Mouse (Mus musculus): Measurements from ENCODE around the gene Samd8. TPM values are rescaled to one million over a fixed set of nuclear protein-coding genes. Genes with fewer than 3 reads are reported as not detected.

The Samd8 gene
- 22.4 TPM in 2 replicates for polyA plus RNA-seq (2015; fragmentation: Nextera tagmentation; extraction: Ambion mirVana)

DNA sequence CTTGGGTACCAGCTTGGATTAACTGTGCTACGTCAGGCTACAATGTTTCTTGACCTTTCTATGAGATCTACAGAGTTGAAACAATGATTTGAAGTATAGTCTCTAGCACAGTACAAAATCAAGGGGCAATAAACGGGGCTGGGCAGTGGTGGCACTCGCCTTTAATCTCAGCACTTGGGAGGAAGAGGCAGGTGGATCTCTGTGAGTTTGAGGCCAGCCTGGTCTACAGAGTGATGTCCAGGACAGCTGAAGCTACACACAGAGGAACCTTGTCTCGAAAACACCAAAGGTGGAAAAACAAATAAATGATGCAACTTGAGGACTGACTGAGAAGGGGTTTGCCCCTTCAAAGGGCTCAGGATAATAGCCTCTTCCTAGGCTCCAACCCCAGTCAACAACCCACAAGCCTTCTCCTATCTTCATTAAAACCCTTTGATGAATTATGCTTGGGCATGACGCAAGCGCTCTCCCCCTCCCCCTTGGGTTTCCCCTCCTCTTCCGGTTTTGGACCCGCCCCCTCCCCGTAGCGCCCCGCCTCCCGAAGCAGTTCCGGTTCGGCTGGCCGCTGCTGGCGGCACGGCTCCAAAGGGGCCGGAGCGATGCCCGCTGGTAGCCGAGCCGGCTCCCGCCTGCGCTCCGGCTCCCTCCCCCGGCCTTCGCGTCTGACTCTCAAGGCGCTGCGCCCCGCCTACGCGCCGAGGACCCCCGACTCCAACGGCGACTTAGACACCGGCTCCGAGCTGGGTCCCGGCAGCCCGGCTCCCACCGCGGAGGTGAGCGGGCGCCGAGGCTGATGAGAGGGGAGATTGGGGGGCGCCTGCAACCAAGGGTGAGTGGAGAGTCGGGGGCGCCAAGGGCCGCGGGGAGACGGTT lies at the start of gene Samd8:
TSS of gene Samd8 (plus strand) at position 524 of the 873 bp plus-strand sequence.
- peak within 1 kb of the TSS; percentile 89 for H3K27ac ChIP-seq (ENCODE audit: low read length)
- no peaks in the 10 kb centered on the region for H3K27me3 ChIP-seq (ENCODE audit: control insufficient read depth, insufficient read depth, low read depth, low read length)
- peaks cover 19% of the 10 kb centered on the region for H3K4me1 ChIP-seq (ENCODE audit: control insufficient read depth, insufficient read depth, low read length)
- H3K4me3 ChIP-seq (ENCODE audit: low read depth, low read length): peak within 1 kb of the TSS; percentile 84
- H3K9ac ChIP-seq (ENCODE audit: low read depth, low read length): peak within 1 kb of the TSS; percentile 87
- H3K36me3 ChIP-seq (ENCODE audit: control insufficient read depth, insufficient read depth, low read length): no peaks in the 10 kb centered on the region
- H3K9me3 ChIP-seq (replicated peaks; ENCODE audit: control insufficient read depth, low read length, poor library complexity, severe bottlenecking): no peaks in the 10 kb centered on the region
- ATAC-seq: peak; percentile 89
- WGBS: 5% methylated on average over 51 of the region's 52 CpGs
- peak within 1 kb of the TSS; percentile 70 for H3K4me2 ChIP-seq (ENCODE audit: low read length)

DNA sequence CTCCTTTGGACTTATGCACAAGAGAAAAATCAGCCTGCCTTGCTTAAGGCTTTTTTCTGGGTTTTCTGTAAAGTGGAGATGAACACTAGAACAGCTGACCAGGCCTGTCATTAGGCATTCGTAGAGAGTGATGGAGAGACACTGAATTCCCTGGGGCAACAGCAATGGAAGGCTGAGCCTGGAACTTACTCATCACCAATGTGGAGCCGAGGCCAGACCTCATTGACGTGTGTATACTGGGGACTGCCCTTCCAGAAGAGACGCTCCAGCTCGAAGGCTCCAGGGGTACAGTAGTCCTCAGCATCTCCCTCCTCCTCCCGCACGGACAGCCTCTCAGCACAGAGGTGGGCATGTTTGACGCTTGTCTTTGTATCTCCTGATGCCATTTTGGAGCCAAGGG lies 47.6 kb upstream of the Samd8 start:
- H3K4me2 ChIP-seq (ENCODE audit: low read length): no peak overlapping the region
- H3K27ac ChIP-seq (ENCODE audit: low read length): no peak overlapping the region
- 0 out of 2 replicates have a peak, but pooled peaks cover 4% of the 10 kb centered on the region for H3K4me1 ChIP-seq (ENCODE audit: control insufficient read depth, insufficient read depth, low read length)
- H3K9ac ChIP-seq (ENCODE audit: low read depth, low read length): no peak overlapping the region
- WGBS: 92% methylated on average over 8 of the region's 8 CpGs
- ATAC-seq: no peak
- H3K4me3 ChIP-seq (ENCODE audit: low read depth, low read length): no peak overlapping the region
- H3K9me3 ChIP-seq (replicated peaks; ENCODE audit: control insufficient read depth, low read length, poor library complexity, severe bottlenecking): no peaks in the 10 kb centered on the region
- no peaks in the 10 kb centered on the region for H3K36me3 ChIP-seq (ENCODE audit: control insufficient read depth, insufficient read depth, low read length)
- H3K27me3 ChIP-seq (ENCODE audit: control insufficient read depth, insufficient read depth, low read depth, low read length): no peaks in the 10 kb centered on the region

DNA sequence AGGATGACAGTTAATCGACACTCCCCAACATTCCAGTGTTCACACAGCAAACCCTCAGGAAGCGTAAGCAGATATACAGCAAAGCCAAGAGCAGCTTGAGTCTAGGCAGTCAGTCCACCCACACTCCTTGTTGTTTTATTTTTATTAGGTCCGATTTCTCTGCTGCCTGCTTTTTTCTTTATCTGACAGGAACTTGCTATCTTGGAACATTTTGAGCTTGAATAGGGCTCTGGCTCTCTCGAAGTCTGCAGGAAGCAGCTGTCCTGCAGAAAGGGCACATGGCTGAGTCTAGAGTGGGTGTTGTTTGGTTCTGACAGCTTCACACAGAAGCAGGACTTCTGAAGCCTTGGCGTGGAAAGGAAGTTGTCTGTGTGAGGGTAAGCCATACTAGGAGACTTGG lies 47.1 kb upstream of the Samd8 start:
- Histone ChIP-seq H3K27me3 (ENCODE audit: control insufficient read depth, insufficient read depth, low read depth, low read length) (no peaks in the 10 kb centered on the region), H3K4me2 (ENCODE audit: low read length) (no peak overlapping the region), H3K9me3 (replicated peaks; ENCODE audit: control insufficient read depth, low read length, poor library complexity, severe bottlenecking) (no peaks in the 10 kb centered on the region), H3K4me1 (ENCODE audit: control insufficient read depth, insufficient read depth, low read length) (0 out of 2 replicates have a peak, but pooled peaks cover 4% of the 10 kb centered on the region), H3K9ac (ENCODE audit: low read depth, low read length) (no peak overlapping the region), H3K36me3 (ENCODE audit: control insufficient read depth, insufficient read depth, low read length) (no peaks in the 10 kb centered on the region), H3K27ac (ENCODE audit: low read length) (no peak overlapping the region), H3K4me3 (ENCODE audit: low read depth, low read length) (no peak overlapping the region)
- 87% methylated on average over 5 of the region's 5 CpGs for WGBS
- no peak for ATAC-seq

DNA sequence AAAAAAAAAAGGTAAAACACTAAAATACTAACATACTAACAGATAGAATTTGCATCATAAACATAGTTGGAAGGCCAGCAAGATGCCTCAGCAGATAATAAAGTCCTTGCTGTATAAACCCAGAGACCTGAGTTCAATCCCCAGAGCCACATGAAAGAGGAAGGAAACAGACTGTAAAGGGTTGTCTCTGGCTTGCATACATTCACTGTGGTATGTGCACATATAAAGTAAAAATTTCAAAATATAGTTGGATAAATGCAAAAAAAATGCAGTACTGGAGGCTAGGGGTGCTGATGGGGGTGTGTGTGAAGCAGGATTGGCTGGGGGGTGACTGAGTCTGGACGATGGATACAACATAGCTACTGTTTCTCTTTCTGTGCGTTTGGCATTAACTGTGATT lies 44.9 kb upstream of the Samd8 start:
- Histone ChIP-seq H3K4me3 (ENCODE audit: low read depth, low read length) (no peak overlapping the region), H3K36me3 (ENCODE audit: control insufficient read depth, insufficient read depth, low read length) (no peaks in the 10 kb centered on the region), H3K4me2 (ENCODE audit: low read length) (no peak overlapping the region), H3K9ac (ENCODE audit: low read depth, low read length) (no peak overlapping the region), H3K9me3 (replicated peaks; ENCODE audit: control insufficient read depth, low read length, poor library complexity, severe bottlenecking) (no peaks in the 10 kb centered on the region), H3K27me3 (ENCODE audit: control insufficient read depth, insufficient read depth, low read depth, low read length) (no peaks in the 10 kb centered on the region), H3K4me1 (ENCODE audit: control insufficient read depth, insufficient read depth, low read length) (0 out of 2 replicates have a peak, but pooled peaks cover 4% of the 10 kb centered on the region), H3K27ac (ENCODE audit: low read length) (no peak overlapping the region)
- whole genome bisulfite sequencing: 87% methylated on average over 2 of the region's 2 CpGs
- no peak for ATAC-seq

GRCm38 (mm10) chr14:21706759-21707571 lies 43.4 kb upstream of the Samd8 start:
- Histone ChIP-seq H3K4me1 (ENCODE audit: control insufficient read depth, insufficient read depth, low read length) (0 out of 2 replicates have a peak, but pooled peaks cover 4% of the 10 kb centered on the region), H3K27me3 (ENCODE audit: control insufficient read depth, insufficient read depth, low read depth, low read length) (no peaks in the 10 kb centered on the region), H3K36me3 (ENCODE audit: control insufficient read depth, insufficient read depth, low read length) (no peaks in the 10 kb centered on the region), H3K27ac (ENCODE audit: low read length) (peak overlapping the region; percentile 51), H3K9me3 (replicated peaks; ENCODE audit: control insufficient read depth, low read length, poor library complexity, severe bottlenecking) (no peaks in the 10 kb centered on the region), H3K9ac (ENCODE audit: low read depth, low read length) (no peak overlapping the region), H3K4me3 (ENCODE audit: low read depth, low read length) (no peak overlapping the region), H3K4me2 (ENCODE audit: low read length) (no peak overlapping the region)
- peak; percentile 75 for ATAC-seq
- WGBS: 45% methylated on average over 12 of the region's 12 CpGs

- Histone ChIP-seq H3K27me3 (ENCODE audit: control insufficient read depth, insufficient read depth, low read depth, low read length) (no peaks in the 10 kb centered on the region), H3K4me3 (ENCODE audit: low read depth, low read length) (no peak overlapping the region), H3K9ac (ENCODE audit: low read depth, low read length) (no peak overlapping the region), H3K4me2 (ENCODE audit: low read length) (no peak overlapping the region), H3K9me3 (replicated peaks; ENCODE audit: control insufficient read depth, low read length, poor library complexity, severe bottlenecking) (no peaks in the 10 kb centered on the region), H3K36me3 (ENCODE audit: control insufficient read depth, insufficient read depth, low read length) (no peaks in the 10 kb centered on the region), H3K27ac (ENCODE audit: low read length) (no peak overlapping the region), H3K4me1 (ENCODE audit: control insufficient read depth, insufficient read depth, low read length) (0 out of 2 replicates have a peak, but pooled peaks cover 4% of the 10 kb centered on the region)
- WGBS: 59% methylated on average over 2 of the region's 2 CpGs
- no peak for ATAC-seq
Observed at GRCm38 (mm10) chr14:21709545-21709944, 40.8 kb upstream of the Samd8 start.

DNA sequence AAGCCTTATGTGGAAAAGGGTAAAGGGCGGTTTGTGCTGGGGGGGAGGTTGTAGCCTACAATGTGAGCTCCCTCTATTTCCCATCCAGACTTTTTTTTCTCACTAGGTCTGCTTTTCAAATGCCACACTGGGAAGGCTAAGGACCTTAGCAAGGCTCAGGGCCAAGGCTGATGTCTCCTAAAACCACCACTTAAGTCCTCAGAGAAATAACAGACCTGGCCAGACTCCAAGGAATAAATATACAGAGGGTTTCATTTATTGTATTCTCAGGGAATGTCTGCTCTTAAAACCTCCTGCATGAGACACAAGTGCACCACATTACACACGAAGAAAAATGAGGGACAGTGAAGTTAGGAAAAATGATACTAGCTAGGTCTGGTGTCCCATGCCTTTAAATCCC lies 39.1 kb upstream of the Samd8 start:
- Histone ChIP-seq H3K4me3 (ENCODE audit: low read depth, low read length) (no peak overlapping the region), H3K9ac (ENCODE audit: low read depth, low read length) (no peak overlapping the region), H3K4me1 (ENCODE audit: control insufficient read depth, insufficient read depth, low read length) (0 out of 2 replicates have a peak, but pooled peaks cover 4% of the 10 kb centered on the region), H3K27ac (ENCODE audit: low read length) (no peak overlapping the region), H3K9me3 (replicated peaks; ENCODE audit: control insufficient read depth, low read length, poor library complexity, severe bottlenecking) (no peaks in the 10 kb centered on the region), H3K27me3 (ENCODE audit: control insufficient read depth, insufficient read depth, low read depth, low read length) (no peaks in the 10 kb centered on the region), H3K4me2 (ENCODE audit: low read length) (no peak overlapping the region), H3K36me3 (ENCODE audit: control insufficient read depth, insufficient read depth, low read length) (no peaks in the 10 kb centered on the region)
- ATAC-seq: no peak
- WGBS: 84% methylated on average over 2 of the region's 2 CpGs

DNA sequence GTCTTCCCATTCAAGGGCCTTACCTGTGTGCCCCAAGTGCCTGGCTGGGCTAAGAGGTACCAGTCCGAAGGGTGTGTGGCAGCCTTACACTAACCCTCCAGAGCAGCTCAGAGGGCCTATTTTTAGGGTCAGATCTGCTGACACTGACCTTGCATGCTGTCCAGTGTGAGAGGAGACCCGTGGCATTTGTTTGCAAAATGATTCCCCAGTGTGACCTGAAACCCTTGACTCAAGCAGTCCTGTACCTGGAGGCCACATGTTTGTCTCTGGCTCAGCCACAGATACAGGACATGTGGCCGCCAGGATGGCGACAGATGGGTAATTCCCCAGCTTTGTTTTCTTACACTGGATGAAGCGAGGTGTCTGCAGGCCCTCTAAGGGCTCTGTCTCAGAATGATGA lies 35.8 kb upstream of the Samd8 start, which contains the start of gene Dupd1:
TSS of gene Dupd1 (minus strand) at position 91 of the 400 bp plus-strand sequence.
- Histone ChIP-seq H3K9me3 (replicated peaks; ENCODE audit: control insufficient read depth, low read length, poor library complexity, severe bottlenecking) (no peaks in the 10 kb centered on the region), H3K27me3 (ENCODE audit: control insufficient read depth, insufficient read depth, low read depth, low read length) (no peaks in the 10 kb centered on the region), H3K9ac (ENCODE audit: low read depth, low read length) (no peak within 1 kb of the TSS), H3K4me2 (ENCODE audit: low read length) (no peak within 1 kb of the TSS), H3K4me3 (ENCODE audit: low read depth, low read length) (no peak within 1 kb of the TSS), H3K27ac (ENCODE audit: low read length) (no peak within 1 kb of the TSS), H3K4me1 (ENCODE audit: control insufficient read depth, insufficient read depth, low read length) (no peaks in the 10 kb centered on the region), H3K36me3 (ENCODE audit: control insufficient read depth, insufficient read depth, low read length) (no peaks in the 10 kb centered on the region)
- no peak for ATAC-seq
- 89% methylated on average over 5 of the region's 5 CpGs for WGBS

Measured in midbrain, embryonic 16.5 days (tissue).